Mouse (Mus musculus) thymus, postnatal 10 days (tissue): ENCODE data around the gene Ewsr1.

Experiments used
- DNase-seq, 2 experiments: peaks; one replicate each; pipeline ENCODE4 v3.0.0; 2021; ENCODE audit warnings: low spot score in 2 of 2

Gene Ewsr1

DNA sequence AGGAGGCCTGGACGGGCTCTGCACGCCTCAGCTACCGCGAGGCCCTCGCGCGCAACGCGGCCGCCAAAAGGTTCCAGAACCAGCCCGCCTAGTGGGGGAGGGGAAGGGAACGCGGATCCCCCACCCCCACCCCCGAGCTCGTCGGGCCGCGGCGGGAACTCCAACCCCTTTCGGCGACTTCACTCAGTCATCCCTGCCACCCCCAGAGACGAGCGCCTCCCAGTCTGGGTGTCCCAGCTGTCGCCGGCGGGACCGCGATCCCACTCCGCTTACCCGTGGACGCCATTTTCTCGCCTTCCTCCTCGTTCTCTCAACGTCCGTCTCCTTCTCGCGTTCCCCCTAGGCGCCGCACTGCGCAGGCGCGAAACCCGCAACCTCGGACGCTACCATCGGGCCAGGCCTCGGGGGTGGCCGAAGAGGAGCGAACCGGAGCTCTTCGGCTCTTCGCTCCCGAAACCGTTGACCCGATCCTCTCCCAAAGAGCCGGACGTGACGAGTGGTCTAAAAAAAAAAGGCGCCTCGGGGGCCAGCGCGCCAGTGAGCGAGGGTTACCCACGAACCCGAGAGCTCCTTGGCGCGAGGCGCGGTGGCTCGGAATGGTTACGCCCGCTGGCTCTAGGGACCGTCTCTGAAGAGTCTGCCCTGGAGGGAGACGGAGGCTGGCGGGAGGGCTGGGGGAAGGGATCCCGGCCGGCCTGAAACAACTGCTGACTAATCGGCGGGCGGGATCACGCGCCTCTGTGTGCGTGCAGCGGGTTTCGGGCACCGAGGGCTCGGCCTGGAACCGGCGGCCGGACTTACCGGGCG, at the start of gene Ewsr1, which contains the start of gene Rhbdd3:
TSS of gene Ewsr1 (minus strand) at position 531 of the 807 bp plus-strand sequence.
TSS of gene Rhbdd3 (plus strand) at position 191 of the 807 bp plus-strand sequence.
- DNase-seq, result peak; percentile 97 to 99

GRCm38 (mm10) chr11:5145600-5145999, 46.5 kb upstream of the Ewsr1 start:
- no peak for DNase-seq

GRCm38 (mm10) chr11:5141965-5142364, 42.9 kb upstream of the Ewsr1 start:
- DNase-seq, result no peak

DNA sequence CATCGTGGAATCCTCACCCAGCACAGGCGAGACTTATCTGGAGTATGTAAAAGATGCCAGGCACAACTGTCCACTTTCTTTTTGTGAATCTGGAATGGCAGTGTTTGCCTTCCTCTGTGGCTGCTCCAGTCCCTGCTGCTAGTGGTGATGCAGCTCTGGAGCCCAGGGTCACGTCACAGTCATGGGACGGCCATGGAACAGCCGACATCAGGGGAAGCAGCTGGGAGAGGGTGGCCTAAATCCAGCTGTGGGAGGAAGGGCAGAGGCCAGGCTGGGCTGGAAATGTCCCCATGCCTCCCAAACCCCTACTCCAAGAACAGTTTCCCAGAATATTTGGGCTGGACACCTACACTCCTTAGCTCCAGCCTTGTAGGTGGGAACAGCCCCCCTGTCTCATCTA, 42.2 kb upstream of the Ewsr1 start:
- DNase-seq, result no peak

DNA sequence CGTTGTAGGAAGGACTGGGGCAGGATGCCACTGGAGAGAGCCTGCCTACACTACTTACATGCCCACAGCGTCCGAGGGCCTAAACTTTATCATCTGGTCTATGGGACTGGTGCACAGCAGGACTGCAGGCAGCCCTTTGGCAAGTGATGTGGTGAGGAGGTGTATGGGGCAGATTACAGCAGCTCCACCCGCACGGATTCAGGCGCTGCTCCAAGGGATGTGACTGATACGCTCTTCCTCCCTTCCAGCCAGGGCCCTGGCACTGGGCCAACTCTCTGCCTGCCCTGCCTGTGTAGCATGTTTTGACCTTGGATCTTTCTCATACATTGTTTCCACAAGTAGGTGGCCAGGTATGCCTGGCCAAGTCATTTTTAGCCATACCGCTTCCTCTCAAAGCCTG, 41.6 kb upstream of the Ewsr1 start:
- DNase-seq, result no peak

DNA sequence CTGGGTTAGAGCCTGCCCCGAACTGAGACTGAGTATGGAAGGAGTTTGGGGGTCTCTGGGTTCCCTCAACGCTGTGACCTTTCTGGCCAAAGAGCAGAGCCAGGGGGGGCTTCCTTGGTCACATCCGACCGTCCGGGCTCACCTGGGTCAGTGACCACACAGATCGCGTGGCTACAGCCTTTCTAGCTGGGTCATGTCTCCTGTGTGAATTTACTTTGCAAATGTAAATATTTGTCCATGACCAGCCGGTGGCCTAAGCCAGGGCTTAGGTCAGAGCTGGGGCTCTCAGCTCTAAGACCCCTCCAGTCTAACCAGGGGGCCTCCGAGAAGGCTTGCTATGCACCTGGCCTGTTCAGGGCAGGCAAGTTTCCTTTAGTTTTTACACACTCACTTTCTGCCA, 40.3 kb upstream of the Ewsr1 start:
- no peak for DNase-seq

DNA sequence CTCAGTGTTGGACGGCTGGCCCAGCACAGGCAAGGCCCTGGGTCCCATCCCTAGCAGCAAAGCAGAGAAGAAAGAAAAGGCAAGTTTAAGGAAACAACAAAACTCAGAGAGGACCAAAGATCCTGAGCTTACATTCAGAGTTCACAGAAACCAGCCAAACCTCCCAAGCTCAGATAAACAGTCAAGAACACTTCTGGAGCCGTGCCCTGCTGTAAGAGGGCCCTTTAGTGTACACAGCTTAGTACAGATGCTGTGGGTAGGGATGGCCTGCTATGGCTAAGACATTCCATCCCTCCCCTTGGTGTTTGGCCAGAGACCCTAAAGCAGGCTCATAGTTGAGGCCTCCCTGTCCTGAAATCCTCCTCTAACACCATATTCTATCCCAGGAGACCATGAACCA, 39.6 kb upstream of the Ewsr1 start:
- no peak for DNase-seq

- DNase-seq, result no peak
Measured at GRCm38 (mm10) chr11:5135914-5136313, 36.8 kb upstream of the Ewsr1 start.

- DNase-seq, result no peak
Measured at GRCm38 (mm10) chr11:5132751-5133150, 33.7 kb upstream of the Ewsr1 start.

GRCm38 (mm10) chr11:5130111-5130665, 31.1 kb upstream of the Ewsr1 start:
- no peak for DNase-seq

- DNase-seq, result no peak
Measured at GRCm38 (mm10) chr11:5129035-5129480, 30.0 kb upstream of the Ewsr1 start.

DNA sequence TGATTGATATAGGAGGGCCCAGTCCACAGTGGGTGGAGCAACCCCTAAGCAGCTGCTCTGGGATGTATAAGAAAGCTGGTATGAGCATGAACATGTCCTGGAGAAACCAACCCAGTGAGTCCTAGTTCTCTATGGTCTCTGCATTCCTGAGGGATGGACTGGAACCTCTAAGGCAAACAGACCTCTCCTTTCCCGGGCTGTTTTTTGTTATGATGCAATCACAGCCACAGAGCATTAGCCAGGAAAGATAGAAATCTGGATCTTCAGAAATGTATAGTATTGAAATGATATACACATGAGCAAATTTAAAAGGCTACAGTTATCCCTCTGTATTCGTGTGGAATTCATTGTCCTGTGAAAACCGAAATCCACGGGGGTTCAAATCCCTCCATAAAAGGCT, 26.6 kb upstream of the Ewsr1 start:
- DNase-seq, result no peak

DNA sequence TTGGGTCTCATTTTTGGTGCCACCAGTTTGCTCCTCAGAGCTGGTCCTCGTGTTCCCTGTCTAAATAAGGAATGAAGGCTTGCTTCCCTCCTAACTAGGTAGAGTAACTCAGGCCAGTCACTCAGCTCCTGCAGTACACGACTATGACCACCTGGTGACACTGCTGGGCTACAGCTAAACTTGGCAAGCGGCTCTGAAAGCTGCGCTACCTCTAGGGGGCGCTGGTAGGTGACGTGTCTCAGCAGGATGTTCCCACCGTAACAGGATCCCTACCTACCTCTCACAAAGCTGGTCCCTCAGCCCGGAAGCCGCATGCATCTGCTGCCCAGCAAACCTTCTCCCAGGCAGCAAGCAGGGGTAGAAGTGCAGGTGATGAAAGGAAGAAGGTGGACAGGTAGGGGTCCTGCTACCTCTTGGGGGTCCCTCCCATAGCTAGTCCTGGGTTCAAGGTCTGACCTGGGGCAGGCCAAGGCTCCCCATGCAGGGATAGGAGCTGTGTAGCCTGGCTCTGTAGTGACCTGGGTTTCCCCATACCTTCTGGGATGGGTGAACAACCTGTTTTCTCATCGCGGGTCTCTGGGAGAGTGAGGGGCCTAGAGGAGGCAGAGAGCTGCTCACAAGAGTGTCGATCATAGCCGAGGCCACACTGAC, 16.0 kb upstream of the Ewsr1 start:
- peak; percentile 81 to 98 for DNase-seq

DNA sequence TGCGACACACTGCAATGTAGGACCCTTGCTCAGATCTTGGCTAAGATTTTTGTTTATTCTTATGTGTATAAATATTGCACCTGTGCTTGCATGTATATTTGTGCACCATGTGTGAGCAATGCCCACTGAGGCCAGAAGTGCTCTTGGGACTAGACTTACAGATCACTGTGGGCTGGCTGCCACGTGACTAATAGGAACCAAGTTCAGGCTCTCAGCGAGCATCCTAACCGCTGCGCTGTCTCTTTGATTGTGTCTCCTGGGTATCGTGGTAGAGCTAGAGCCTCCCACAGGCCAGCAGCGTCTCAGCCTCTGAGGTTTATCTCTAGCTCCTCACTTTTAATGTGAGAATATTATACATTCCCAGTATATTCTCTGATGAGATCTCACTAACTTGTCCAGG, 14.6 kb upstream of the Ewsr1 start:
- no peak for DNase-seq

DNA sequence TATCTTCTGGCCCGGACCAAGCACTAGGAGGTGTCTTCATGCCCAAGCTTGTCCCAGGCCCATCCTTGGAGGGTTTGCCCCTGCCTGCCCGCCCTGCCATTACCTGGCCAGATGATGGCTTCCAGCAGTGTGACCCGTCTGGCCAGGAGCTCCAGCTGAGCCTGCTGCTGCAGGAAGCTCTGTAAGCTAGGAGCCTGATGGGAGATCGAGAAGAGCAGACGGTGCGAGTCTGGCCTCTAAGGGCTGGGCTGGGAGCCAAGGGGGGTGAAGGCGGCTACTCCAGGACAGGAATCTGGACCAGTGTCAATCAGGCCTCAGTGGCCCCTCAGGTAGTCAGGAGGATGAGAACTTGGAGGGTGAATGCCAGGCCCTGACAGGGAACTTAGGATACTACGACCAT, 10.4 kb upstream of the Ewsr1 start:
- no peak for DNase-seq

DNA sequence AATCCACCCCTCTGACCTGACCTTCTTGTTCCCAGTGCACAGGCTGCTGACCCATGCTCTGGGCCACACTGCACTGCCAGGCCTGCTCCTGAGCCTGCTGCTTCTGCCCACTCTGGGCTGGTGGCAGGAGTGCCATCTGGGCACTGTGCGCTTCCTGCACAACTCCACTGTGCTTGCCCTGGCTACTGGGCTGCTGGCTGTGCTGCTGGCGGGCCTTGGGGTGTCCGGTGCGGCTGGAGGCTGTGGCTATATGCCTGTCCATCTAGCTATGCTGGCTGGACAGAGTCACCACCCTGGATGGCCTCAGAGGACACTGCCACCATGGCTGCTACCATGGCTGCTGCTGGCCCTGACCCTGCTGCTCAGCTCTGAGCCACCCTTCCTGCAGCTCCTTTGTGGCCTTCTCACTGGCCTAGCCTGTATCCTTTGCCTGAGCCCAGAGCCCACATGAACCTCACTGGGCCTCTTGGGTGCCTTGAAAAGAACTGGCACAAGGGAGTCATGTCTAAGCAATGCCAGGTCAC, 5.0 kb upstream of the Ewsr1 start:
- no peak for DNase-seq

- no peak for DNase-seq
Measured at GRCm38 (mm10) chr11:5102384-5102783, 3.3 kb upstream of the Ewsr1 start.

- no peak for DNase-seq
Measured at GRCm38 (mm10) chr11:5101641-5102040, 2.6 kb upstream of the Ewsr1 start.

DNA sequence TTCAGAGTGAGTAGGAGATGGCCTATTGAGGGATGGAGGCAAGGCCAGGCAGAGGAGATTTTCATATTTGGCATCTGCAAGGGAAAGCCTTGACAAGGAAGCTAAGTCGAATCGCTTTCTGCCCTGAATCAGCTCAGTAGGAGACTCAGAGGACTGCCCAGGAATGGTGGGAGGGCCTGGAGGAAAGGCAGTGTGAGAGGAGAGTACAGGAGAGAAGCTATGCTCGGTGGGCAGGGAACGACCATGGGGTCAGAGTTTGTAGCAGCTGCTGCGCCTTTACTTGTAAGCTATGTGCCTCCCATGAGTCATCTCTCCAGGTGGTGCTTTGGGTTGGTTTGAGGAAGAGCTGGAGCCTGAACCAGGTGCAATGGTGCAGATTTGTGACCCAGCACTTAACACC, 1.7 kb upstream of the Ewsr1 start:
- DNase-seq, result no peak

DNA sequence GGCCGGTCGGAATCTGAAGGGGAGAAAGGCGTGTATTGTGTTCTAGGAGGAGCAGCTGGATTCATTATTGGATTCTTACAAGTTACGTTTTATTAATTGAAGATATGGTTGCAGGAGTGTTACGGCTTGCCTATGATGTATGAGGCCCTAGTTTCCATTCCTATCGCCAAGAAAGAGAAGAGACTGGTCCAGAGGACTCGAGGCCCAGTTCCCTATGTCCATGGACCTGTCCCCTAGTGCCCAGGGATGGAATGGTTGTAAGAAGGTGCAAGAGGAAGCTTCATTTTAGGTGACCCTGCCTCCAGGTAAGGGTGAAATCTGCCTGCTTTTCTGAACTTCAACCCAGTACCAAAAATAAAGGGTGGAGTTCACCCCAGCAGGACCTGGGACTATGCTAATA, 1.2 kb upstream of the Ewsr1 start:
- no peak for DNase-seq

GRCm38 (mm10) chr11:5099576-5100183, 614 bp upstream of the Ewsr1 start:
- DNase-seq, result peak; percentile 56 to 66

DNA sequence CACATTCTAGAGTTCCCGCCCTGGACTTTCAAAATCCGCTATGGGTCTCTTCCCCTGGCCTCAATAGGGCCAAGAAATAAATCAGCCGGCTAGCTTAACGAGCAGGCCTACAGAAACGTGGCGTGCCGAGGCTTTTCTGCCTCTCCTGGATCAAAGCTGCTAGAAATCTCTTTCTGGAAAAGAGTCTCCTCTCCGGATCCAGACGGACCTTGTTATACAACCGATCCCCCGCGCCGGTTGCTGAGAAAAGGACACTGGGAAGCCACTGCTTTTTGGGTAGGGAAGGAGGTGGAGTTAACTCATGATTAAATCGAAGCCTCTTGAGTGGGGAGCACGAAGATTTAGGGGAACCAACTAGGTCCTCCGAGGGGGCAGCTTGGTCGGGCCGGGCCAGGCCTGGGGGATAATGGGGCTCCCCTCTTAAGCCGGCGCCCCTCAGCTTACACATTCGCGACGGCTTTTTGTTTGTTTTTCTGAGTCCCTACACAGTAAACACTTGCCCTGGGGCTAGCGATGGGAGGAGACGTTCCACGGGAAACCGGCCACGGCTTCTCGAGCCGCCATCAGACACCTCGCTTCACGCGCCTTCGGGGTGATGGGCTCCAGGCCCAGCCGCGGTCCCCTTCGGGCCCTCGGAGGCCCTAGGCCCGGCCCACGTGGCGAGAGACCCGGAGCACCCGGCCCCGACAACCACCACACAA, 881 bp downstream of the Ewsr1 start:
- peak in 1 of 2 experiments; percentile 21 for DNase-seq
